Mouse (Mus musculus) bone marrow, adult 2 months (tissue): Measurements from ENCODE around the gene Tyw5.

Experiments used
- CTCF ChIP-seq: fragments of 200-500 bp; IDR thresholded peaks from 2 replicates; pipeline ENCODE4 v1.5.1; 2011; ENCODE audit warnings: low read length, control low read depth; ENCODE audit not compliant: control insufficient read depth, insufficient read depth
- POLR2A ChIP-seq: fragments of 200-500 bp; IDR thresholded peaks from 2 replicates; pipeline ENCODE4 v1.6.1; 2011; ENCODE audit warnings: low read depth, mild to moderate bottlenecking, control low read depth, low read length, borderline replicate concordance; ENCODE audit not compliant: control insufficient read depth

DNA sequence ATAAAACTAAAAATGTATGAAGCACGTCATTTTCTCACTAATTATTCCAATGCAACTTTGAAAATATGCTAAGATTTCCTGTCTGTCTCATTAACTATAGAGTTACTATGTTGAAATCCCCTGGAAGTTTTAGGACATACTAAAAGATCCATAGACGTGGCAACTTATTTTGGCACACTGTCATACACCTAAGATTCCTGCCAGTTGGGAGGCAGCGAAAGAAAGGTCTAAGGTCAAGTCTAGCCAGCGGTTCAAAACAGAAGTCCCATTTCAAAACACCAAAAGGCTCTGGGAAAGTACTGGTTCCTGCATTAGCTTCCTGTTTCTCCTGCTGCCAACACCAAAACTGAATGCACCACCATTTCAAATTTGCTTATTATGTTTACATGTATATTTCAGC is 14.5 kb downstream of the Tyw5 start:
- TF ChIP-seq CTCF (no peak), POLR2A (no peak)
